Mouse (Mus musculus) liver, postnatal 0 days (tissue): ENCODE results near the gene Rasgef1b. TPM values are rescaled to one million over a fixed set of nuclear protein-coding genes. Genes with fewer than 3 reads are reported as not detected.
A peak's percentile ranks its signal among the peaks of the same experiment; 100 is the strongest.

Source experiments
- ATAC-seq: fragments of 200-750 bp; cut with Nextera tagmentation; 2 replicates; pipeline ENCODE4 v1.8.0; 2017; ENCODE audit warnings: mild to moderate bottlenecking, moderate library complexity
- DNase-seq: peaks from one replicate; pipeline ENCODE4 v3.0.0-alpha.2; 2016
- H3K27ac ChIP-seq: fragments of 300-500 bp; sonication (generic); 2 replicates; pipeline ENCODE4 v1.5.1; 2014; ENCODE audit warnings: antibody characterized with exemption, moderate library complexity, mild to moderate bottlenecking, low read depth
- H3K27me3 ChIP-seq: fragments of 300-500 bp; sonication (generic); 2 replicates; pipeline ENCODE4 v1.6.1; 2014; ENCODE audit warnings: low read length, control low read depth, mixed read lengths; ENCODE audit not compliant: insufficient read depth
- H3K36me3 ChIP-seq: fragments of 300-500 bp; sonication (generic); replicated peaks from 2 replicates; pipeline ENCODE4 v1.6.1; 2014; ENCODE audit warnings: mild to moderate bottlenecking, control low read depth, low read length, moderate library complexity, mixed read lengths; ENCODE audit not compliant: insufficient read depth
- H3K4me1 ChIP-seq: fragments of 300-500 bp; sonication (generic); 2 replicates; pipeline ENCODE4 v1.6.1; 2014; ENCODE audit warnings: antibody characterized with exemption, mild to moderate bottlenecking, control low read depth; ENCODE audit not compliant: insufficient read depth
- H3K4me2 ChIP-seq: fragments of 300-500 bp; sonication (generic); 2 replicates; pipeline ENCODE4 v1.6.1; 2014; ENCODE audit warnings: low read depth, mild to moderate bottlenecking, low read length, moderate library complexity, mixed read lengths
- H3K4me3 ChIP-seq: fragments of 300-500 bp; sonication (generic); 2 replicates; pipeline ENCODE4 v1.5.1; 2014; ENCODE audit warnings: low read depth, low read length
- H3K9ac ChIP-seq: fragments of 300-500 bp; sonication (generic); replicated peaks from 2 replicates; pipeline ENCODE4 v1.6.1; 2014; ENCODE audit warnings: mild to moderate bottlenecking, moderate library complexity
- H3K9me3 ChIP-seq: fragments of 300-500 bp; sonication (generic); 2 replicates; pipeline ENCODE4 v1.6.1; 2016; ENCODE audit warnings: mild to moderate bottlenecking, control low read depth, low read length, mixed read lengths
- CTCF ChIP-seq: sonication (generic); IDR thresholded peaks from 2 replicates; pipeline ENCODE4 v1.5.1; 2016; ENCODE audit warnings: antibody characterized with exemption, low read depth
- EP300 ChIP-seq: IDR thresholded peaks from 2 replicates; pipeline ENCODE4 v1.6.1; 2016; ENCODE audit warnings: antibody characterized with exemption, low read depth, mild to moderate bottlenecking
- WGBS: fragments of 180-500 bp; shearing (Covaris S2); extraction: QIAGEN DNeasy Blood & Tissue Kit; methylation state at CpG from one replicate; pipeline ENCODE4 v1.1.7; 2014; ENCODE audit not compliant: insufficient replicate concordance; 5-methylcytosine and 5-hydroxymethylcytosine counted together
- polyA plus RNA-seq: library from polyadenylated mRNA; unstranded; fragments of >200 nt; fragmentation: Nextera tagmentation; extraction: Ambion mirVana; gene quantifications from 2 replicates; pipeline ENCODE4 v1.2.1, GENCODE M21; 2015

Rasgef1b gene
- polyA plus RNA-seq, 1 experiment from 2014 or later: 11.8 TPM

- ATAC-seq (no peak), DNase-seq (no peak)
- Histone ChIP-seq H3K27ac (no peak overlapping the region), H3K36me3 (no peaks in the 10 kb centered on the region), H3K9me3 (no peaks in the 10 kb centered on the region), H3K4me1 (peaks cover 16% of the 10 kb centered on the region), H3K4me3 (no peak overlapping the region), H3K9ac (no peak overlapping the region), H3K27me3 (no peaks in the 10 kb centered on the region), H3K4me2 (no peak overlapping the region)
- 82% methylated on average over 6 of the region's 6 CpGs for WGBS
- TF ChIP-seq EP300: no peak
- TF ChIP-seq CTCF: no peak
These were observed 354.4 kb downstream of the Rasgef1b start for GRCm38 (mm10) chr5:99374460-99374859.

GRCm38 (mm10) chr5:99373570-99374151 is 355.2 kb downstream of the Rasgef1b start:
- TF ChIP-seq CTCF (no peak), EP300 (no peak)
- no peaks in the 10 kb centered on the region for H3K9me3 ChIP-seq
- no peak overlapping the region for H3K4me2 ChIP-seq
- H3K27me3 ChIP-seq: no peaks in the 10 kb centered on the region
- DNase-seq: no peak
- H3K27ac ChIP-seq: no peak overlapping the region
- no peaks in the 10 kb centered on the region for H3K36me3 ChIP-seq
- H3K4me3 ChIP-seq: no peak overlapping the region
- ATAC-seq: no peak
- peaks cover 16% of the 10 kb centered on the region for H3K4me1 ChIP-seq
- 55% methylated on average over 8 of the region's 8 CpGs for WGBS
- H3K9ac ChIP-seq: no peak overlapping the region

- TF ChIP-seq CTCF (no peak), EP300 (peak; percentile 52; the same call in 1 of the 2 replicates)
- H3K36me3 ChIP-seq: no peaks in the 10 kb centered on the region
- 60% methylated on average over 5 of the region's 5 CpGs for WGBS
- no peak overlapping the region for H3K9ac ChIP-seq
- H3K27me3 ChIP-seq: no peaks in the 10 kb centered on the region
- no peaks in the 10 kb centered on the region for H3K9me3 ChIP-seq
- DNase-seq (no peak), ATAC-seq (no peak)
- no peak overlapping the region for H3K4me2 ChIP-seq
- H3K4me1 ChIP-seq: peaks cover 13% of the 10 kb centered on the region
- H3K27ac ChIP-seq: no peak overlapping the region
- H3K4me3 ChIP-seq: no peak overlapping the region
These were observed 358.2 kb downstream of the Rasgef1b start for GRCm38 (mm10) chr5:99370636-99371035.

GRCm38 (mm10) chr5:99369256-99369655 is 359.6 kb downstream of the Rasgef1b start:
- Histone ChIP-seq H3K4me1 (peaks cover 10% of the 10 kb centered on the region), H3K9me3 (no peaks in the 10 kb centered on the region), H3K27ac (no peak overlapping the region), H3K9ac (no peak overlapping the region), H3K27me3 (no peaks in the 10 kb centered on the region), H3K36me3 (no peaks in the 10 kb centered on the region), H3K4me3 (no peak overlapping the region), H3K4me2 (no peak overlapping the region)
- ATAC-seq: no peak
- TF ChIP-seq EP300 (no peak), CTCF (no peak)
- DNase-seq: no peak
- 74% methylated on average over 6 of the region's 6 CpGs for whole genome bisulfite sequencing

- no peak overlapping the region for H3K27ac ChIP-seq
- H3K4me1 ChIP-seq: peaks cover 10% of the 10 kb centered on the region
- no peak for TF ChIP-seq EP300
- no peak for TF ChIP-seq CTCF
- H3K9me3 ChIP-seq: no peaks in the 10 kb centered on the region
- ATAC-seq (no peak), DNase-seq (no peak)
- H3K27me3 ChIP-seq: no peaks in the 10 kb centered on the region
- H3K9ac ChIP-seq: no peak overlapping the region
- H3K4me3 ChIP-seq: no peak overlapping the region
- H3K36me3 ChIP-seq: no peaks in the 10 kb centered on the region
- no peak overlapping the region for H3K4me2 ChIP-seq
- WGBS: 46% methylated on average over 1 of the region's 1 CpGs
These were observed 360.2 kb downstream of the Rasgef1b start for GRCm38 (mm10) chr5:99368615-99369014.

GRCm38 (mm10) chr5:99360531-99360930 is 368.3 kb downstream of the Rasgef1b start:
- H3K36me3 ChIP-seq: no peaks in the 10 kb centered on the region
- H3K27me3 ChIP-seq: no peaks in the 10 kb centered on the region
- no peak overlapping the region for H3K27ac ChIP-seq
- no peak overlapping the region for H3K9ac ChIP-seq
- DNase-seq: no peak
- WGBS: 57% methylated on average over 3 of the region's 3 CpGs
- H3K4me3 ChIP-seq: no peak overlapping the region
- H3K9me3 ChIP-seq: no peaks in the 10 kb centered on the region
- no peak overlapping the region for H3K4me2 ChIP-seq
- peaks cover 4% of the 10 kb centered on the region; the same call in 1 of the 2 replicates for H3K4me1 ChIP-seq
- ATAC-seq: no peak
- TF ChIP-seq EP300: no peak
- no peak for TF ChIP-seq CTCF
